Mouse (Mus musculus) adrenal gland, postnatal 0 days (tissue): ENCODE data around the gene Ccdc167. TPM values are rescaled to one million over a fixed set of nuclear protein-coding genes. Genes with fewer than 3 reads are reported as not detected.

Experiments
- polyA plus RNA-seq: library from polyadenylated mRNA; unstranded; fragments of >200 nt; fragmentation: Nextera tagmentation; extraction: Ambion mirVana; gene quantifications from 2 replicates; pipeline ENCODE4 v1.2.1, GENCODE M21; 2015

Gene Ccdc167
- 16.2 and 22.3 TPM in 2 replicates for polyA plus RNA-seq

DNA sequence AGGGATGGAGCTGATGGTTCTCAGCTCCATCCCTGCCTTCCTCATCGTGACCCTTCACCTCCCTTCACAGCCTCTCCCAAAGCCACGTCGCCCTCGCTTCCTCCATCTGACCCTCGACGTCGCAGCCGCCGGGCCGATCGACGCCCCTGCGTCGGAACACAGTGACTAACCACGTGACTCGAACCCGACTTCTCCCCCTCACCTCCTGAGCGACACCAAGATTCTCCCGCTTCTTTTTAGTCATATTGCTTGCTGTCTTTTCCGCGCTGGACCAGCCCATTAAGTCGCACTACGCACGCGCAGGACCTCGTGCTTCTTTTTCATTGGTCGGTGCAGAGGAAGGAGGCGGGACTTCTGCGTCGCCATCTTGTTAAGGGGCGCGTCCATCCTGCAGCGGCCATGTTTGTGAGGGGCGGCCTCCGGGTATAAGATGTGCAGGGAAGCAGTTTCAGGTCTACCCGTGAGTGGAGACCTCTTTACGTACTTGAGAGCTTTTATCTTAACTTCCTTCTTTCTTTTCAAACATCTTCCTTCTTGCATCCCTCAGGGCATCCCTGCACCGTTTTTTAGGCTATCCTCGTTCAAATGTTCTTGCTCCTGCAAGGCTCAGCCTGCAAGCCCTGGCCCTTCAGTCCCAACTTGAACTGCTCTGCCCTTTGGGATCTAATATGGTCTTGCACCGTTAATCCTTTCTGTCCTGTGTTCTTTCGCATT is at the start of gene Ccdc167:
TSS of gene Ccdc167 (minus strand) at position 313 of the 714 bp plus-strand sequence.

DNA sequence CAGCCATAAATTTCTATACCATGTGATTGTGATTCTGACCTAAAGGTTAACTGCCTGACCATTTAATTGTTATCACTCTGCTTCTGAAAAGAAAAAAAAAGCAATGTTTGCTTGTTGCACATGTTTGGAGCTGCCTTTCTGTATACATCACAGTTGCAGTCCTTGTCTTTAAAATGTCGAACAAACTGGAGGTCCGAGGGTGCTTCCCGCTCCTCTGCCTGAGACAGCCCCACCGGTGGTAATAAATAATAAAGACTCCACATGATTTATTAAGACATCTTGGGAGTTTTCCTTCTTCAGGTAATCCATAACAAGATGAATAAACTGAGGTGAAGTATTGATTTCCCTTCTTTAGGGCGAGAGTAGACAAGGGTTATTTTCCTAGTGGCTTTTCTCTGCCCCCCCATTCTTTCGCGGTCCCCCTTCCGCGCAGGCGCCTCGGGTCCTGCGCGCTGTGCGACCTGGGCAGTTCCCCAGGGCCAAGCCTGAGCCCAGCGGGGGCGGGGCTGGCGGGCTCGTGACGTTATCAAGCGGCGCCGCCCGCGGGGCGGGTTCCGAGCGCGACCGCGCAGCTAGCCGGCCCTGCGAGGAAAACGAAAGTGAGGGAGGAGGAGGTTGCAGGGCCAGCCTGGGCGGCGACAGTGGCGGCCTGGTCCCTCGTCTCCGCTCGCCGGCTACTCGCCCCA is 56.6 kb downstream of the Ccdc167 start, which contains the start of gene Cmtr1:
TSS of gene Cmtr1 (plus strand) at position 520 of the 686 bp plus-strand sequence.

Other genes starting within 250 kb of the Ccdc167 start
- gene Pim1, start 226.3 kb downstream of the Ccdc167 start, polyA plus RNA-seq: 10.4 and 18.6 TPM in 2 replicates
- not detected in 2 replicates for gene Gm17657, start 167.4 kb downstream of the Ccdc167 start, polyA plus RNA-seq
- 8.7 and 11.7 TPM in 2 replicates for gene Tbc1d22b, start 167.3 kb downstream of the Ccdc167 start, polyA plus RNA-seq
- gene Tmem217, start 164.7 kb downstream of the Ccdc167 start, polyA plus RNA-seq: 0.28 and 1.4 TPM in 2 replicates
- gene Rnf8, start 102.3 kb downstream of the Ccdc167 start, polyA plus RNA-seq: 52.0 and 84.2 TPM in 2 replicates
- 1.6 and 2.0 TPM in 2 replicates for gene Gm28043, start 102.2 kb downstream of the Ccdc167 start, polyA plus RNA-seq
- gene Cmtr1, start 56.4 kb downstream of the Ccdc167 start, polyA plus RNA-seq: 91.1 and 117 TPM in 2 replicates